Mouse (Mus musculus) embryonic fibroblast, embryonic 13.5 days (primary cell): ENCODE measurements around the gene Shld1.

Experiments
- CTCF ChIP-seq: IDR thresholded peaks from 2 replicates; pipeline ENCODE4 v1.5.1; 2011; ENCODE audit warnings: mild to moderate bottlenecking, control low read depth, low read length, moderate library complexity, borderline replicate concordance; ENCODE audit not compliant: insufficient read depth
- POLR2A ChIP-seq: IDR thresholded peaks from 2 replicates; pipeline ENCODE4 v1.6.1; 2011; ENCODE audit warnings: low read depth, mild to moderate bottlenecking, control low read depth, low read length, moderate library complexity

- TF ChIP-seq POLR2A (no peak), CTCF (no peak)
These were observed 3.0 kb downstream of the Shld1 start for GRCm38 (mm10) chr2:132689569-132690231.
